Mouse (Mus musculus) urinary bladder, adult 2 months (tissue): Measurements from ENCODE around the gene Slc25a47. TPM values are rescaled to one million over a fixed set of nuclear protein-coding genes. Genes with fewer than 3 reads are reported as not detected.
"Not testable (repeated sequence)": the region's sequence is repeated elsewhere in the genome, so short reads cannot be mapped to it uniquely, and the experiment has no call there.

ENCODE experiments used
- DNase-seq: peaks from one replicate; pipeline ENCODE4 v3.0.0; 2022; ENCODE audit warnings: low spot score
- polyA plus RNA-seq: library from polyadenylated mRNA; depleted of rRNA; stranded (reverse); fragments of >200 nt; gene quantifications from 2 replicates; pipeline ENCODE4 v1.2.3, GENCODE M21; 2012

The Slc25a47 gene
- polyA plus RNA-seq, 1 experiment, result 8.4 TPM

DNA sequence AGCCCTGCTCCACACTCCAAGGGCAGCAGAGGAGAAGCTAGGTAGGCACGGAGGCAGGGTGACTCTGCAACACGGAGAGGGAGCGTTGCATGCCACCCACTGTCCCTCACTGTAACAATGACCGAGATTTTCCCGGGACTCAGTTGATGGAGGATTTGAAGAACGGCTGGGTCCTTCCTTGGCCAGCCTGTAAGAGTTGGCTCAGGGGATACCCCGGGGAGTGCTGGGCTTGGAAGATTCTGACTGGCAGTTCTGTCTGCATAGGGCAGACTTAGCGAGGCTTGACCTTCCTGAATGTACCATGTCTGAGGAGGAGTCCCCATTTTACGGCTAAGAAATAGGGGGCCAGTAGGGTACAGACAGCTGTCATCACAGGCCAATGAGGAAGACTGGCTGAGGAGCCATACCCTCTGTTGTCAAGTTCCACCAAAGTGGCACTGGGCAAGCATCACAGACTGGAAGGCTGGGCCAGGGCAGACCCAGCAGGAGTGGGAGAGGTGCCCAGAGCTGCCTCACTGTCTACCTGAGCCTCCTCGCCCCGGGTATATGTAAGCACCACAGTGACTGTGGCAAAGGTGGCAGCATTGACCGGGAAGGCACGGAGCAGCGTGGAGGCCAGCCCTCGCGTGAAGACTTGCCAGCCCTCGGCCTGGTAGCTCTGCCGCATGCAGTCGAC lies 9.4 kb upstream of the Slc25a47 start:
- no peak for DNase-seq

DNA sequence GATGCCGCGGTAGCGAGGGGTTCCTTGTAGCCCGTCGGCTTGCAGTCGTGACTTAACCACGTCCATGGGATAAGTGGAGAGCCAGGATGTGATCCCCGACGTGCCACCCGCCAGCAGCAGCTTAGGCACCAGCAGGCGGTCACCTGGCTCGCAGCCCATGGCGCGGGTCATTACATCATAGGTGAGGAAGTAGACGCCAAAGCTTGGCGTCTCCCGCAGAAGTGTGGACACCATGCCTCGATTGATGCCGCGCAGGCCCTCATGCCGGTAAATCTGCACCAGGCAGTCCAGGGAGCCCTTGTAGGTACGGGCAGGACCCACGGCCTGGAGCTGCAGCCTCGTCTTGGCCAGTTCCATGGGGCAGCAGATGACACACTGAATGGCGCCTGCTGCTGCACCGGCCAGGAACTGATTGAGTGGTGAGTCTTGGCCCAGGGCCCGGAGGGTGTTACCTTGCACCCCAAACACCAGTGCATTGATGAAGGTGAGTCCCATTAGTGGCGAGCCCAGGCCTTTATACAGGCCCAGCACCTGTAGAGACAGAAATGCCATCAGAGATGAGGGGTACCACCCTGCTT lies 8.8 kb upstream of the Slc25a47 start:
- DNase-seq, result no peak

DNA sequence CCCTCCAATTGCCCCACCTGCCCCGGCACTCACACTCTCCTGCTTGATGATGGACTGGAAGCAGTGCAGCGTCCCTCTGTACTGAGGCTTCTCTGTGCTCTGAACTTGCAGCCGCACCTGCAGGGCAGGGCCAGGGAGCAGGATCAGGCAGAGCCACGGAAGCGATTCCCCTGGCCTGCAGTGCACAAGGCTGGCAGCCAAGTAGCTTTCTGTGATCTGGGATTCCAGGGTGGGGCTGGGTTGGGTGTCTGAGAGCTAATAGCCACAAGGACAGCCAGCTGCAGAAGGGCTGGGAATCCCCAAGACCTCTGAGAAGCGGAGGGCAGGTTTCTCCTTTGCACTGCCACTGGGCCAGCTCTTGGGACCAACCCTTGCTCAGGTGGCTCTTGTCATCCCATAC lies 8.2 kb upstream of the Slc25a47 start:
- no peak for DNase-seq

DNA sequence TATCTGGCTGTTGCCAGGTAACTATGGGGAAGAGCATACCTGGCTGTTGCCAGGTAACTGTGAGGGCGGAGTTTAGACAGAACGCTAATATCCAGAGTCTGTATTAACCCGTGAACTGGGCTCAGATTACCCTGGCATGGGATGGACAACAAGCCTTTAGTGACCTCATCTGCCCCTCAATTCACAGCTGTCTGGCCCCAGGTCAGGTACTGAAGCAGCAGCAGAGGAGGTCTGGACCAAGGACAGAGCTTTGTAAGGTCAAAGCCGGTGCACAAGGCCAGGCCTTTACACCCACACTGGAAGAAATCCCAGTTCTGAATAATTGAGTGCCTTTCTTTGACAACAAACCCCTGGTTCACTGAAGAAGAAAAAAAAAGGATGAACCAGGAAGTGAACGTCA lies 6.2 kb upstream of the Slc25a47 start:
- DNase-seq, result no peak

DNA sequence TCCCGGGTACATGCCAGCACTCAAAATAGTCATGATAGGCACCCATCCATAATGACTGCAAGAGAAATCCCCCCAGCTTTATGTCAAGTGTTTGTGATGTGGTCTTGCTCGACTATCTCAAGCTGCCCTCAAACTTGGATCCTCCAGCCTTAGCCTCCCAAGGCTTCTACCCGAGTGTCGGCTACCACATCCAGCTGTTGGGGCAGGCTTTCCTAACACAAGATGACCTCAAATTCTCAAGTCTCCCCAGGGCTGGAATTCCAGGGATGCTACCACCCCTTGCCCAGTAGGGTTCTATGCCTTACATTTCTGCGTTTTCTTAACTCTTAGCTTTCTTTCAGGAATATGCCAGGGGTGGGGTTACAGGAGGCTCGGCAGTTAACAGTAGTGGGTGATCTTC lies 5.5 kb upstream of the Slc25a47 start:
- DNase-seq, result no peak

DNA sequence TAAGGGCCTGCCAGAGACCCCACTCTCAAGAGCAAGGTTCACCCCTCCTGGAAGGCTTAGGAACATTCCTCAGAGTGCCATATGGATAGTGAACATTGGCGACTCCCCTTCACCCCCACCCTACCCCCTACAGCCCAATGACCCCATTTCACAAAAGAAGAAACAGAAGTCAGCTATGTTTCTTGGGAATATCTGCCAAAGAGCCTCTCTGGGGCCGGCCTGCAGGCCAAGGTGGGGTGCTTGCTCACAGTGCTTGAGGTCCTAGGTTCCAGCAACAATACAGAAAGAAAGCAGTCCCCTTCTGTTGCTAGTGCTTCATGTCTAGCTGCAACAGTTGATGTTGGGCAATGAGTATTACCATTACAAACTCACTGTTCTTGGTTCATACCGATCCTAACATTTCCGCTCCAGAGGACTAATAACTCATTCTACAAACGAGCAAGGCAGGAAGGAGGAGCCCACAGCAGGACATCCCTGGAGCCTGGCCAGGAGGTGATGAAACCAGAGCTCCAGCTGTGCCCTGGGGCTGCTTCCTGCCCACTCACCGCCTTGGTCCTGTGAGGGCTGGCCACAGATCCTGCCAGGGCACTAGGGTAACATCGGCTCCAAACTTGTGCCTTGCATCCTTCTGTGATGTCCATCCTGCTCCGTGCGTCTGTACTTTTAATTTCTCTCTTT lies 3.7 kb upstream of the Slc25a47 start:
- DNase-seq, result no peak

DNA sequence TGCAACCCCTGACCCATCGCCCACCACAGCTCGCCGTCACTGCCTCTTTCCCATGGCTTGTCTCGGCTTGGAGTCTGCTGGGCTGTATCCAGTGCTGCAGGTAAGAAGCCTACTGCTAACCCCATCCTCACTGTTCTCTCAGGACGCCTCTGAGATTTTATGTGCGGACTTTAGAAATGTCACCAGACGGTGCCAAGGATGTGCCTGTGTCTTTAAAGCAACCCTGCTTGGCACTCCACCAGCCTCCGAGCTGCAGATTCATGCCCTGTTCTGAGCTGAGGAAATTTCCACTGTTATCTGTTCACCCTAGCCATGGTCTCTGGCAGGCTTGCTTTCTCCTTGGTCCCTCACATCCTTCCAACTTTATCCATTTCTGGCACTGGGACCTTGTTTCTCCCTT lies 3.0 kb upstream of the Slc25a47 start:
- no peak for DNase-seq

DNA sequence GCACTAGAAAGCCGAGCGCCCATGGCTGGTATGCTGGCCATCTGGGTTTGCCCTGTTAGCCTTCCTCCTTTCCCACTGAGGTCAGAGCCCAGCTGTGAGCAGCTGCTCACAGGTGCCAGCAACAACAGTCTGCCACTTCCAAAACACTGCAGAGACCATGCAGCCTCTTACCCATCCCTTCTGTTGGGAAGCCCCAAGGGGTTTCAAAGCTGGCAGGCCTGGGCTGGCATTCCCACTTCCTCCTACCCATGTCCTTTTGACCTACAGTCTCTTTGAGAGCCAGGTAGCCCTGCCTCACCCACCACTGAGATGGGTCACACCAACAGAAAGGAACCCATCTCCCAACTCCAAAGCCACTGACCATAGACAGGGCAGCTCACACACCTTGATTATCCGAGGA lies 2.4 kb upstream of the Slc25a47 start:
- DNase-seq, result no peak

DNA sequence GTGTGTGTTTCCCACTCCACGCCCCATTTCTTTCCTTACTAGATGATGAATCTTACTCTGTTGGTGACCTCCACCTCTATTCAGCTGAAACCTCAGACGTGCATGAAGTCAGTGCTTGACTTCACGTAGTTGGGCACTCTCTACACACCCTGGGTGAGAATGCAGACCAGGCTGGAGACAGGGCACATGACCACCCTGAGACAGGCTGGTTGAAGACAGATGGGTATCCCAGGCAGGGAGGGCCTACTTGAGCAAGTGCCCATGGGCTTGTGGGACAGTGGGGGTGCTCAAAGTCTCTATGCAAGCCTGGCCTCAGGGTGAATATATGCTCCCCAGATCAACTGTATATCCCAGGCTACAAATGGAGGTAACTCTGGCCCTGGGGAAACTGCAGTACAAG lies 1.5 kb upstream of the Slc25a47 start:
- DNase-seq, result no peak

DNA sequence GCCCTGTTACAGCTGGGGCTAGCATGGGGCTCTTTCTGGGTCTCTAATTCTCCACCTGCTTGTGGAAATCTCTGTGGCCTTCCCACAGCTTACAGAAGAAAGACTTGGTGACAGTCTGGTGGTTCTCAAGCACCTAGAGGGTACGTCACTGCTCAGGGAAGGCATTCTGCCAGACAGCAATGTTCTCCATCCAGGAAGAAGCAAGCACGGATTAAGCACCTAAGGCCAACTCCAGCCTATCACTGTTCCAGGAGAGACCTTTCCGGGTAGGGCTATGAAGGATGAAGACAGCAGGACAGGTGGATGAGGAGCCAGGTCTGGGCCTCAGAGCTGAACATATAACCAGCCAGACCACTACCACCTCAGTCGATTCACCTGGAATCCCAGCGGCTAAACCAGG lies 1.1 kb upstream of the Slc25a47 start:
- no peak for DNase-seq

DNA sequence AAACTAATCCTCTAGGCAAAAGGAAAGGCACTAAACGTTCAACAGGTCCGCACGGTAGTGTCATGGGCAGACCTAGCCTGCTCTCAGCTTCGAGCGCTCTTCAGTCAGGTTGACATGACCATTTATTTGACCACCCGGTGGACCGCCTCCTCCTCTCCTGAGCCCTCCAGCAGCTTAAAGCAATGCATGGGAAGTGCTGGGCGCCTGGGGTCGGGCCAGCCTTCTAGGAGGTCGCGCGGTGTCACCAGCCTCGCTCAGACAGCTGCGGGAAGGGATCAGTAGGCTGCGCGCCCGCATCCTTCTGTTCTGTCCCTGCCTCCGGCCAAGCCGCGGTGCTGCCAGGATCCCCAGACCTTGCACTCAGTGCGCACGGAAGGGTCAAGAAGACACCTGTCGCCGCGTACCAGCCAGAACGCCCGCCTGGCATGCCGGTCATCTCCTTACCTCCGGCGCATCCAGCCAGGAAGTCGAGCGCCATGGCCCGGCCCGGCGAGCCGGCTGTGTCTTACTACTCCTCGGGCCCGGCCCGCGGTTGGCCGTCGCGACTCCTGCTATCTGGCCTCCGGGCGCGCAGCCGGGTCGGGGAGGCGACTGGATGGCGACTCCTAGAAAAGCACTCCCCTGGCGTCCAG lies 522 bp upstream of the Slc25a47 start:
- peak; percentile 46 for DNase-seq

DNA sequence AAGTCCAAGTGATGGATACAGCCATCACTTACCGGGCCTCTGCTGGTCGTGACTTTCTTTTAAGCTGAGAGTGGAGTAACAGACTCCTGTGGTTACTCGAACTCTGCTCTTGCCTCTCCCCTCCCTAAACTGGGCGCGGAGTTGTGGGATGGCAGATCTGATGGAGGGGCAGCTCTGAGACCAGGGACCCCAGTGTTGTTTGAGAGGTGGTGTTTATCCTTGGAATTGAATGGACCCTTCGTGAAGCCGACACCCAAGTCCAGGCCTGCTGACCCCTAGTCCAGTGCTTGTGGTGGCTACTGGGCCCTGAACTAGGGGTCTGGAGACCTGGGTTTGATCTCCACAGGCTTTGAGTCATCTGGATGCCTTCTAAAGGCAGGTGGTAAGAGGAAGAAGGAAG lies 876 bp downstream of the Slc25a47 start:
- DNase-seq, result no peak

DNA sequence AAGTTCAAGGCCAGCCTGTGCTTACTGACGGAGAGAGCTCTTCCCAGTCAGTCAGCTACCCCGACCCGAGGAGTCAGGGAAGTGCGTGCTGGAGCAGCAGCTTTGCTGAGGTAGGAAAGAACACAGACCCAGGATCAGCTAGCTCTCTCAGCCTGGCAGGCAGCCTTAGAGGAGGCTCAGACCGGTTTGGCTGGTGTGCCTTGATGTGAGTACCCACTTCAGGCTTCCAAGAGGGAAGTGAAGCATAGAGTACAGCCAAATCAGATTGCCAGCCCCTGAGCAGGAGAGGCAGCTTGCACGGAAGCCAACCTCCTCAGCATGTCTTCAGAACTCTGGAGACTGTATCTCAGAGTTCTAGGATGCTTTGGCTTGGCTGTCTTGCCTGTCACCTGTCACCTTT lies 5.3 kb downstream of the Slc25a47 start:
- DNase-seq, result no peak

DNA sequence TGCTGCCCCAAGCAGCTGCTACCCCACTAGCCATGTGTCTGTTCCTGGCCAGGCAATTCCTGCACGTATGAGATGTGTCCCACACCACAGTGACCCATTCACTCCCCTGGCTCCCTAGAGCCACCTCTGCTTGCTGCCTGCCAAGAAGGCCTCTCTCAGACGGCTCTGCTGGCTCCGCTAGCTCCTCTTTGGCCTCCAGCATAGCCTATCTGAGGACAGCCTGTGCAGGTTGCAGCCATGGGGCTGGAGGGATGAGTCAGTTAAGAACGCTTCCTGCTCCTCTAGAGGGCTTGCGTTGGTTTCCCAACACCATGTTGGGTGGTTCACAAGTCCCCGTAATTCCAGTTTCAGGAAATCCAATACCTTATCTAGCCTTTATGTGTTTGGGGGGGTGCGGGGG lies 6.8 kb downstream of the Slc25a47 start:
- no peak for DNase-seq

DNA sequence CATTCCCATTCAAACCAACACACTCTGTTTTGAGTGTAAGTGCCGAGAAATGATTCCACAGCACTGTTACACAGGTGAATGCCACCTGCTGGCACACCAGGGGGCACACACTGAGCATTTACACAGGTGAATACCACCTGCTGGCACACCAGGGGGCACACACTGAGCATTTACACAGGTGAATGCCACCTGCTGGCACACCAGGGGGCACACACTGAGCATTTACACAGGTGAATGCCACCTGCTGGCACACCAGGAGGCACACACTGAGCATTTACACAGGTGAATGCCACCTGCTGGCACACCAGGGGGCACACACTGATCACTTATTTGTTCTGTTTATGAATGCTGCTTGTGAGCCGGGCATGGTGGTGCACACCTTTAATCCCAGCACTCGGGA lies 12.2 kb downstream of the Slc25a47 start:
- DNase-seq, result not testable (repeated sequence)

DNA sequence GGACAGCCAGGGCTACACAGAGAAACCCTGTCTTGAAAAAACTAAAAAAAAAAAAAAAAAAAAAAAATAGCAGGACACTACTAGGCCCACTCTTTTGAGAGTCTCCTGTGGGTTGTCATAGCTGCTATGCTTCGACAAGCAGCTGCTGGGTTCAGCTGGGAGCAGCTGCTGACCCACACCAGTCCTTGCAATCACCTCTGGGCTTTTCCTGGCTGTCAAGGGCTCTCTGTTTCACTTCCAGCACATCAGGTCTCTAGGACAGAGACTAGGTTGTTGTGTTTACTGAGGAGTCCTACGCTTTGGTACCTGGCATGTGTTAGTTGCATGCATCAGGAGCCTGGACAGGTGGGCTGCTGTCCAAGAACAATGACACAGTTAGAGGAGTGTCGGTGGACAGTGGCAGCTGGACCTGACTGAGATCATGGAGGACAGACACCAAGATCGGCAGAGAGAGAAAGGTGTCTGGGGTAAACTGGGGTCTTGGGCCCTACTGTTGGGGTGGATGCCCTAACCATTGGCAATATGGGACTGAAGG lies 13.7 kb downstream of the Slc25a47 start:
- no peak for DNase-seq

DNA sequence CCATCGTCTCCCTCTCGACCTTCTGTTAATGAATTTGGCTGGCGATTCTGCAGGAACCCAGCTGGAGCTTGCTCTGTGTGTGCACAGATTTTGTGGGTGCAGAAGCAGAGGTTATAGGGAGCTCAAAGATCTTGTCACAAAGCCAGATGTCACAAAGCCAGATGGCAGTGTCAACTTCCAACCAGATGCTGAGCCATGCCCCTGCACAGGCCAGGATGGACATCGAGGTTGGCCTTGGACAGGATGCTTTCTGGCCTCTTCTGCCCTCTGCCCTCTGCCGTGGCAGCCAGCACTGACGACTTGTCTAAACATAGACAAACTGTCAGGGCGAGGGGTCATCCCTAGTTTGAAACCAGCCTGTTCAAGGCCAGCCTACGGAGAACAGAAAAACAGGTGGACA lies 14.3 kb downstream of the Slc25a47 start:
- no peak for DNase-seq

DNA sequence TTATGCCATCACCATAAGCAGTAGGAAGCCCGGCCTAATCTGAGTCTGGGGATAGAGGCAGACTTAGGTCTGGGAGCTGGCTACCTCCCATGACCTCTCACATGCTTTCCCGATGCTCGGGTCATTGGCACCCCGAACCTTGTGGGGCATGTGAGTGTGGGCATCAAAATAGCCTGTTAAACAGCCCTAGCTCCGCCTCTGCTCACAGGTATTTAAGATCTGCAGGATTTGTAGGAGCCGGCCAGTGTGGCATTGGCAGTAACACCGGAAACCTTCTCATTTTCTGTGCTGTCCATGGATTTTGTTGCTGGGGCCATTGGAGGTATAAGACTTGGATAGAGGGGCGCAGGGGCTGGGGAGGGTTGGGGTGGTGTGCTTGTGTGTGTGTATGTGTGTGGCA lies 15.0 kb downstream of the Slc25a47 start:
- no peak for DNase-seq

DNA sequence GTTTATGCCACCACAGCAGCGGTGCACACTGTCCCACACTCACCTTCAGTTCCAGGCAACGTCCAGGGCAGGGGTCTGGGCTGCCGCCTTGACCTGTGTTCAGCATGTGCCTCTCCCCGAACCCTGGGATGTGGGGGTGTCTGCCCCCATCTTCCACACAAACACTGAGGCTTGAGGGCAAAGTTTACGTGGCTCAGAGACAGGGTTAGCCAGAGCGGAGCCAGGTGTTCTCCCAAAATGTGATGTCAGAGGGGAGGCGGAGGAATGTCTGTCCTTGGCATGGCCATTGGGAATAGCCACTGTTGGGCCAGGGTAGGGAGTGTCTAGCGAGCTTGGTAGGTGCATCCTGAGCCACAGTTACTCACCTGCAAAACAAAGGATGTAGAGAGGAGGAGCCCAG lies 17.0 kb downstream of the Slc25a47 start:
- no peak for DNase-seq

DNA sequence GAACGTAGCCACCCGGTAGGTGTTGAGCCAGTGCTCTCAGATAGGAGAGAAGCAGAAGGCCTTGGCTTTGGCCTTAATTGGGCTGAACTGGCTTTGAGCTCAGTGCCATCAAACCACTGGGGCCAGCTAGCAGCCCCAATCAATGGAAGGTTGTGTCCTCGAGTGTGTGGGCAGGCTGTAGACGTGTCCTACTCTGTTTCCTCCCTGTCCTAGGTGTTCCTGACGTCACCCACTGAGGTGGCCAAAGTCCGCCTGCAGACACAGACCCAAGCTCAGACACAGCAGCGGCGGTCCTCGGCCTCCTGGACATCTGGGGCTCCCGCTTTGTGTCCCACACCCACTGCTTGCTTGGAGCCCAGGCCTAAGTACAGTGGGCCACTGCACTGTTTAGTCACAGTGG lies 19.2 kb downstream of the Slc25a47 start:
- DNase-seq, result no peak

DNA sequence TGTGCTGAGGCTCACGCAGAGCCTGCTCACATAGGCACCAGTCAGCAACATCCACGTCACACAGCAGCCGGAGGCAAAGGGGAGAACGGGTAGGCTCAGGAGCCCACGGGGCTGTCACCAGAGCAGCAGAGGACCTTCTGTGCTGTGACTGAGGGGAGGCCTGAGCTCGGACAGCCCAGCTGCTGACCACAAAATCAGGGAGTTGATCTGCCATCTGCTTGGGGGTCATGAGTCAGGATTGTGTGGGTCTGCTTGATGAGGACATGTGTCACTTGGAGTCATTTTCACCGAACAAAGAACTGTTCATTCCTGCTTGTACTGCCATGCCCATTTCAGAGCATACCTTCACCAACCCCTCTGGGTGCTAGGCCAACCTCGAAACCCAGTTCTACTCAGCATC lies 20.3 kb downstream of the Slc25a47 start:
- no peak for DNase-seq

DNA sequence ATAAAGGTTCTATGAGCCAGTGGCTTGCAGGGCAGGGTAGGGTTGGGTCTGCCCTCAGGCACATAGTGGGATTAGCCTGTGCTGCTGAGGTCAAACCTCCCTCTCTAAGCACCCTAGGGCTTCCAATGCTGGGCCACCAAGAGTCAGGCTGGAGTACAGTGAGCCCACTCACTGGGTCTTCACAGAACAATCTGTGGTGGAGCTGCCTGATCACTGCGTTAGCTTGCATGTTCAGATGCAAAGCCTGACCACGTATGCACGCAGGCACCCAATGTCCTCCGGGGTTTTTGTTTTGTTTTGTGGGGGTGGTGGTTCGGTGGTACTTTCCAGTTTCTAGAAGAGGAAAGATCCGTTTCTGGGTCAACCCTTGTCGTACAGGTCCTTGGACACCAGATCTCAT lies 21.3 kb downstream of the Slc25a47 start:
- DNase-seq, result no peak
